Mouse (Mus musculus): Measurements from ENCODE around the gene Ace.

Gene Ace

DNA sequence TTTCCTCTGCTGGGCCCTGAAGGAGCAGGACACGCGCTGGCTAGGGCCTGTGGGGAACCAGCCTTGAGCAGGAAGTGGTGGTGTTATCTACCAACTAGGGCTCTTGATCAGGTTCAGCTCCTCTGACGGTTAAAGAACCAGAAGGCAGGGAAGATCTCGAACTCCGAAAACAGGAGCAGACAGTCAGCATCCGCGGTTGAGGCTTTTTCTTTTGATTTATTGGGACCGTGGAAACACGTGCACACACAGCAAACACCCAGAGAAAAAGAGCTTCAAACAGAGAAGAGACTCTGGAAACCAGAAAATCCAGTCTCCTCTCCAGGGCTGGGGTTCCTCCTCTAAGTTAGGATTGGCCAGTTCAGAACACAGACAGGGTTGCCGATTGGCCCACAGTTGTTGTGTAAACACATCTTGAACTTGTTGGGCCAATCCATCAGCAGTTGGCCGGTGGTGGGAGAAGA, 21.0 kb upstream of the Ace start:
- peak; percentile 35 for DNase-seq

DNA sequence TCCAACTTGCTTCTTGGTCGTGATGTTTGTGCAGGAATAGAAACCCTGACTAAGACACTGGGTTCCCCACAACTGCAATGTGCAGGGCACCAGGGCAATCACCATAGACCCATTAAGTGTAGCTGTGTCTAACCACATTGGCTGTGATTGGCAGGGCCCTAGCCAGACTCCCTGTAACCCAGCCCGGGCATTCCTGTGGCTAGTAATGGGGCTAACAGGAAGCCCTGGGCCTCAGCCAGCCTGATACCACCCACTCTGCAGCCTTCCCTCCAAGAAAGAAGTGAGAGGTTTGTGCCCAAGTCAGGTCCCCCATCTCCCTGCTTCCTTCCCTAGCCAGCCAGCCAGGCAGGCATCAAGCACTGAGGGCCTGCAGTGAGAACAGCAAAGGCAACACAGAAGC, 19.5 kb upstream of the Ace start:
- no peak for DNase-seq

DNA sequence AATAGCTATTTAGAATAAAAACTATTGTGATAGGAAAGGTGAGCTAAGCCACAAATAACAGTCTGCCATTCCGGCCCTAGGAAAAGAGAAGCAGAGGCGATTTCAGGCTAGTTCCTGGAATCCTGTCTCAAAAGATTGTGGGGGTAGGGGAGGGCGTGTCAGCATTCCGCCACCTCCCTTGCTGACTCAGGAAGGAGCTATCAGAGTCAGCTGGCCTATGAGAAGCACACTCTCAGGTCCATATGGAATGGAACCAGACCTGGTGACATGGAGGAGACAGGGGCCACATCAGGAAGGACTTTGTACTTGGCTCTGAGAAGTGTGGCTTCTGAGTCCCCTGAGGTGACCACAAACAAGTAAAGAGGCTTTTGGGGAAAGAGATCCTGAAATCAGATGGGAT, 17.2 kb upstream of the Ace start:
- DNase-seq, result no peak

DNA sequence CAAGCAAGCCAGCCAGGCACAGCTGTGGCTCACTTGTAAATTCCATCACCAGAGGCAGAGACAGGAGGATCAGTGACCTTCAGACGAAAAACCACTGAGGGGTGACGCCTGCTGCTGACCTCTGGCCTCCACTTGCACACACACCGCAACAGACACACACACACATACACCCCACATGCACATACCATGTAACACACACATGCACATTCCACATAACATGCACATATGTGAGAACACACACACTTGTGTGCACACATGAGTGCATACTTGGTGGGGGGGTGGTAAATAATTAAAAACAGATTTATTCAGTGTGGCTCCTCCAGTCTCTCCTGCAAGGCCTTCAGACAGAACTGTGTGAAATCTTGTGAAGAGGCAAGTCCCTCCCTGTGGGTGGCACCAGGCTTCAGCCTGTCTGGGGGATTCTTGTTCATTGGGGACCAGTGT, 16.1 kb upstream of the Ace start:
- no peak for DNase-seq

DNA sequence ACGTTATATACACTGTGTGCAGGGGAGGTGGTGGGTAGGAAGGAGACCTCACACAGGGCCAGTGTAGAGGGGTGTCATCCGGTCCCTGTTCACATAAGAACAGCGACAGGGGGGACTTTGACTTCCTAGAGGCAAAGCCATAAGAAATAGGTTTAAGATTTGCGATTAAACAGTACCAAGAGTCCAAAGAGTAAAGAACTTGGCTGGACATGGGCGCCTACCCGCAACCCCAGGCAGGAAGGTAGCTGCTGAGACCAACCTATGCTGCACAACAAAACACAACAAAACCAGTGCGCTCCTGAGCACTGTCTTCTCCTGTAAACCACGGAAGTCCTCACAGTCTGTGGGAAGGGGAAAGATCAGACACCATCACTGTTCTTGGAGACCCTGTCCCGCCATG, 15.6 kb upstream of the Ace start:
- no peak for DNase-seq

DNA sequence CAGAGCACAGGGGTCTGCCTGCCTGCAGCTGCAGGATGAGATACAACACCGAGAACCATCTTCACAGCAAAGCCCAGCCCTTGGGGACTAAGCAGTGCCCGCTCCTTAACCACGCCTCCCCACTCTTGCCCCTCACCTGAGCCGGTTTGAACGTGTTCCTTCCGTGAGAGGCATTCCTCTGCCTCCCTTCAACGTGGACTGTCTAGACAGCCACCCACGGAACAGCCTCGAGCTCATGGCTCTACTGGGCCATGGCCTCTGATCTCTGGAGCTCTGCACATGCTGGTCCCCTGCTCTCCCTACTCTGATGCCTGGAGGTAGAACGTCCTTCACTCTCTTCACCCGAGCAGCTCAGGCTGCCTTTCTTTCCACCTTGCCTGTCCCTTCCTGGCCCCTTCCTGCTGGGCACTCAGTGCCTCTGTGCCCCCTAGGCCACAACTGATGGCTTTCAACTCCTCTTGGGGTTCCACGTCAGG, 14.8 kb upstream of the Ace start, which contains the start of gene Cyb561:
Gene Cyb561 (minus strand): TSS at position 426 of the 476 bp plus-strand sequence.
- no peak for DNase-seq

DNA sequence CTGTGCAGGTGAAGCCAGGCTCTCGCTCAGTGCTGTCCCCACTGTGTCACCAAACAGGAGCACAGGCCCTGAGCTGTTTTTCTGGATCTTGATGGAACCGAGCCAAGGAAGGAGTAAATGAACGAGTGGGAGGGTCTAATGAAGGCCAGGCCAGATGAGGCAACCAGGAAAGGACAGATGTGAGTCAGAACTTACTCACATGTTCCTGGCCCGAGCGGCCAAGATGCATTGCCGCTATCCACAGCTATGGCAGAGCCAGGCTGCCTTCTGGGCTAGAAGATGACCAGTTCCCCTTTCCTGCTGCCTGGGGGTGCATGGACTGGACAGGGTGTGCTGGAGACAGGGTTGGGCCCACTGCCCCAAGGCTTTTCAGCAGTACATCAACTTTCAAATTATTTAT, 14.3 kb upstream of the Ace start:
- DNase-seq, result no peak

DNA sequence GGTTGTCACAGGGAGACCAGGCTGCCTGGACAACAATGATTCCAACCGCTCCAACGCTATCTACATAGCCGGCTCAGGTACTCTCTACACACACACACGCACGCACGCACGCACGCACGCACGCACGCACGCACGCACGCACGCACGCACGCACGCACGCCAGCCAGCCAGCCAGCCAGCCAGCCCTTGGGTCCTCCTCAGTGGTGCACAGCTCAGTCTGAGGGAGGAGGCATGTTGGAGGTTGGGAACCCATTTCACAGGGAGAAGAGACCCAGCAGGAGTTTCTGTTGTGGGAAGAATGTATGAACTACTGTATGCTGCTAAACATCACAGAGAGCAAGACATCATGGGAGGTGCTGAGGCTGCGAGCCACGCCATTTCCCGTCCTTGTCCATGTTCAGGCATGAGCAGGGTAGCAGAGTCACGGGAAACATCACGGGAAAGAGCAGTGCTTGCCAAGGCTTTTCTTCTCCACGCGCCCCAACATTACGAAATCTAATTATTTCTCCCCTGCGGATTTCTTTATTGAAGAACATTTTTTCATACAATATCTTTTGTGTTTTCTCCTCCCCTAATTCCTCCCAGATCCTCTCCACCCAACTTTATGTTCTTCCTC, 11.8 kb upstream of the Ace start:
- DNase-seq, result no peak

DNA sequence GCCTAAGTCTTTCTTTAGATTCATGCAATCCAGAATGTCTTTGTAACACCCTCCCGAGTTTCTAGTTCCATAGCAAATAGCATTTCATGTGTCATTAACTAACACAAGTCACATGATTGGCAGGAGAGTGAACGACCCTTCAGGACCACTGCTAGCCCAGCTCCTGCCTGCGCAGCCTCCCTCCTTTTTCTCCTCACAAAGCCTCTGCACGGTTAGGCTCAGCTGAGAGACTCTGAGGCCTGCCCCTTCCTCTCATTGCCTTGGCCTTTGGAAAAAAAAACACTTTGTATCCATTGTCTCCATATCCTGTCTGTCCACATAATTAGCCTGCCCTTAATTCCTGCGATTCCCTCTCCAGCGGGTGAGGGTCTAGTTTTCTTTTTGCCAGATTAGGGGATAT, 10.2 kb upstream of the Ace start:
- DNase-seq, result no peak

DNA sequence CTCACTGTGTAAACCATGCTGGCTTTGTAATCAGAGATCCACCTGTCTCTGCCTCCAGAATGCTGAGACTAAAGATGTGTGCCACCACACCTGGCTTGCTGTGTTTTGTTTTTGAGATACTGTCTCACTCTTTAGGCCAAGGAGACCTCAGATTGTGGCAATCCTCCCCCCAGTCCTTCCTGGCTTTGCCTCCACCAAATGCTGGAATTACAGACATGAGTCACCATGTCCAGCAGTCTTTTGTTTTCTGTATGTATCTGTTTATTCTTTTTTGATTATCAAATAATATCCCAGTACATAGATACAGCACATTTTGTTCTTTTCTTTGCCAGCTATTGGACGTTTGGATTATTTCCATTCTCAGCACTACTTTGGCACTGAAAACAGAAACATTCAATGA, 9.2 kb upstream of the Ace start:
- no peak for DNase-seq

DNA sequence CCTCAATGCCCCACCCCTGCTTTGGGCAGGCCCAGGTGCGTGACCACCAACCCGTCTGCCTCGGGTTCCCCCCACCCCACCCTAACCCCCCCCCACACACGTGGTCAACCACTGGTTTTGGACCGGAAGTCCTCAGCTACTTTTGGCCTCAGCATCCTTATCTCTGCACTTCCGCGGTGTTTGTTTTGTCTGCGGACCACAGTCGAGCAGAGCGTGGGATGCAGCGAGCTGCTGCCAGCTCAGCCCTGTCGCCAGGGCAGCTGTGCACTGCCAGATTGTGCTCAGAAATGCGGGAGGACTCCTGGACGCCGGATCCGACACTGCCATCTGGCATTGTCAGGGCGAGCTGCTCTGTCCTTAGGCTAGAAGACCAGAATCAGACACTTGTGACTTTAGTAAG, 8.4 kb upstream of the Ace start:
- no peak for DNase-seq

DNA sequence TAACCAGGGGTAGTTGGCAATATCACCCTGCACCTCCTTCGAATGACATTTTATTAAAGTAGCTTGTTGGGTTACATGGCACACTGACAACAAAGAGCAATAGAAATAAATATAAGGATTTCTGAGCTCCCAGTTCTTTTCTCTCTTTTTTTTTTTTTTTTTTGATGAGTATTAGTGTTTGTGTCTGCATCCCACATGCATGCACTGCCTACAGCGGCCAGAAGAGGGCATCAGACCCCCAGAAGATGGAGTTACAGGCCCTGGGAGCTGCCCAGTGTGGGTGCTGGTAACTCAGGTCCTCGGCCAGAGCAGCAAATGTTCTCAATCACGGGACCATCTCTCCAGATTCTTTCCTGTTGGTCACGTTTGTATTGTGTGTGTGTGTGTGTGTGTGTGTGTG, 3.1 kb upstream of the Ace start:
- peak; percentile 33 for DNase-seq

DNA sequence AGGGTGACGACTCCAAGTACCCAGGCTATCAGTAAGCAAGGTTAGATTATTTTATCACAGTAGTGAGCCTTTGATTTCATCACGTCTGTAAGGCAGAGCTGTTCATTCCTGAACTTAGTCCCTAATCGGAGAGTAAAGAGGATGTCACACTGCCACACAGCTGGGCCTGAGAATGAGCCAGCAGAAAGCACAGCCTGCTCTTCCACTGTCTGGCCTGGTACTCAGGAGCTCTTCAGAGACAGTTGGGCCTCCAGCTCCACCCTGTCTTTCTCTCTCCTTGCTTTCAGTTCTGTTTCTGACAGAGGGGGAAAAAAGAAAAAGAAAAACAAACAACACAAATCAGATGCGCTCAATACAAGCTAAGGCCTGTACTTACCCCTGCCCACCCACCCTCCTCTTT, 1.5 kb upstream of the Ace start:
- DNase-seq, result no peak

DNA sequence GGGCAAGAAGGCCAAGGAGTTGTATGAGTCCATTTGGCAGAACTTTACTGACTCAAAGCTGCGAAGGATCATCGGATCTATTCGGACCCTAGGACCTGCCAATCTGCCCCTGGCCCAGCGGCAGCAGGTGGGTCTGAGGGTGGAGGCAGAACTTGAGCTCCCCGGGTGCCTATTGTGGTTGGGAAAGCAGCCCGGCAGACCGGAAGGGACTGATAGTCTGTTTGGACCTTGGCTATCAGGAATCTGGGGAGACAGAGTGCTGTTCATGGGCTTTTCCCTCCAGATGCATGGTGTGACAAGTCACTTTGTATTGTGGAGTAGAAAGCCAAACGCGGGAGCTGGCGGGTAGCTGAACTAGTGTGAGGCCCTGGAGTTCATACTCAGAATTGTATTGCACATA, 1.2 kb downstream of the Ace start:
- DNase-seq, result no peak

DNA sequence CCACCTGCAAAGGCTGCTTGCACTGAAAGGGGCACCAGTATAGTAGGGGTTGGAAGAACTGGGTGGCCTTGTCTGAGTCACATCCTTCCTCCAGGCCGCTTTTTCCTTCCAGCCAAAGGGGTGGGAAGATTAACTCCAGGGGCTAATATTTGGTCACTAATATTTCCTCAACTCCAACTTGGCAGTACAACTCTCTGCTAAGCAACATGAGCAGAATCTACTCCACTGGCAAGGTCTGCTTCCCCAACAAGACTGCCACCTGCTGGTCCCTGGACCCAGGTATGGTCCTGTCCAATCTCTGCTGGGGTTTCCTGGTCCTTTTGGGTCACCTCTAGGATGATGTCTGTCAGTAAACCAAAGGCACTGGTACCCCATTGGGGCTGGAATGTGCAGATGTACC, 1.8 kb downstream of the Ace start:
- peak; percentile 57 for DNase-seq

DNA sequence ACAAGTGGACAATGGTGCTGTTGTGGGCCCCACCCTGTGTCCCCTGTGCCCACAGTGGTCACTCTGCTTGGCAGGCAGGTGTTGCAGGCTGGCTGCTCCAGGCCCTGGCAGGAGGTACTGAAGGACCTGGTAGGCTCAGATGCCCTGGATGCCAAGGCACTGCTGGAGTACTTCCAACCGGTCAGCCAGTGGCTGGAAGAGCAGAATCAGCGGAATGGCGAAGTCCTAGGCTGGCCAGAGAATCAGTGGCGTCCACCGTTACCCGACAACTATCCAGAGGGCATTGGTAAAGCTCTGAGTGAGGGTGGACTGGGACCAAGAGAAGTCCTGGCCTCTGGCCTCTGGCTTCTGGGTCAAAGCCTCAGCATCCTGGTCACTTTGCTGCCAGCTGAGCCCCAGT, 6.8 kb downstream of the Ace start:
- no peak for DNase-seq

DNA sequence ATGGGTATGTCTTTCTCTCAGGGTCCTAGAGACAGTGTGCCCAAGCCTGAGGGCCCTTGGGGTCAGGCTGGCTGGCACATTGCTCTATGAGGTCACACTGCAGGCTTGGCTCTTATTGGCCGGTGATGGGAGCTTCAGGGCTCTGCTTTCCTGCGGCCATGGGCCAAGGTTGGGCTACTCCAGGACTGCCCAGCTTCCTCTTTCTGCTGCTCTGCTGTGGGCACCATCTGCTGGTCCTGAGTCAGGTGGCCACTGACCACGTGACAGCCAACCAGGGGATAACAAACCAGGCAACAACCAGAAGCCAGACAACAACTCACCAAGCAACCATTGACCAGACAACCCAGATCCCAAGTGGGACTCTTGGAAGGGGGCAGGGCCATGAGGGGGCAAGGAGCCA, 7.3 kb downstream of the Ace start:
- no peak for DNase-seq

DNA sequence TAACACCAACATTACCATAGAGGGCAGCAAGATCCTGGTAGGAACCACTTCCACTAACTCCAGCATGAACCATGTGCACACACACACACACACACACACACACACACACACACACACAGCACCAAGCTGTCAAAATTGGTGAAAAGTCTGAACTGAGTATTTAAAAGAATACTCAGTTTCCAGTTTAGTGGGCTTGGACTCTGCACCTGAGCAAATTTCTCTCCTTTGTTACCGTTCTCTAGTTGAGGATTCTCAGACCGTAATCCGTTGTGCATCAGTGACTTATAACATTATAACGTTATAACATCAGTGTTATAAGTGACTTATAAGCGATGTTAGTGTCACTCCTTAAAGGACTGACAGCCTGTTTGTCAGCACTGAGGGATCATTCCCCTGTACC, 7.9 kb downstream of the Ace start:
- DNase-seq, result no peak

DNA sequence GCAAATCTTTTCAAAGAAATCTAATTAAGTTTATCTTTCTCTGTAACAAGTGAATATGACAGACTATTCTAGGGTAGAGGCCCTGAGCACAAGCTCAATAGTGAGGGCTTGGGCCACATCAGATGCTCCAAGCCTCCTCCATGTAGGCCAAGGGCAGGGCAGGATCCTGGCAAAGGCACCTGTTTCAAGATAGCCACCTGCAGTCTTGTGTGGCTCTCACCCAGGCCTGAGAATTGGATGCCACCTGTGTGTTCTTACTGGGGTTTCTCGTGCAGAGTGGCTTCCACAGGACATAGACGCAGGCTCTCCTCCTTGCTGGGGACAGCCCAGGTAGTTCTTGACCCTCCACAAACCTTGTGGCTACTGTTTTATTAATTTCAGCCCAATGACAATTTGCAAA, 10.5 kb downstream of the Ace start:
- DNase-seq, result no peak

DNA sequence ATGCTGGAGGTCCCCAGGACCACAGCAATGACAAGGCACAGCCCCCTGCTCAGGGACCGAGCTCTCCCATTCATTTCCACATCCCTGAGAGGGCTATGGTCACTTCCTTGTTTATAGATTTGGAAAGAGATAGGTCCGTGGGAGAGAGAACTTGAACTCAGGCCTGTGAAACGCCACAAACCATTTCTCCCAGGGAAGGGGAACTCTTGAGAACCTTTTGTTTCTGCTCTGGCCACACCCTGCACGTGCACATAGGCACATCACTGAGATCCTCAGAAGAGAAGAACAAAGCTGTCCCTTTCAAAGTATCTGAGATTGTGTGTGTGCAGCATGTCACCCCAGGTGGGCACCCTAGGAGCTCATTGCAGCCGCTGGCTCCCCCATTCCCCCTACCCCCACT, 10.9 kb downstream of the Ace start:
- DNase-seq, result no peak

DNA sequence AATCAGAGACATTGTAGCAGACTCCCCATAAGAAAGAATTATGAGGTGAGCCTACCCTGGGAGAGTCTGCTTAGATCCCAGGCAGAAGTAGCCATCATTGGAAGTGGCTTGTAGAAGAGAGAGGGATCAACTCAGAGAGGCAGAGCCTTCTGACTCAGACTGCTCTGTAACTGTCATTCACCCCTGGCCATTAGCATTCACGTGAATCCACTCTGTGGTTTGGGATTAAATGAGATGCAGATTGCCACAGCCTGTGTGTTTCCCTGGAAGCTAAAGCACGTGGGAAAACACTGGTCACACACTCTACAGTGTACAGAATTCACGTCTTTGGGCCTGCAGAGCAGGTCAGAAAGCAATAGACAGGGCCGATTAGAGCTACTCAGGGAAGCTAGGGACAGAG, 16.7 kb downstream of the Ace start:
- DNase-seq, result no peak

DNA sequence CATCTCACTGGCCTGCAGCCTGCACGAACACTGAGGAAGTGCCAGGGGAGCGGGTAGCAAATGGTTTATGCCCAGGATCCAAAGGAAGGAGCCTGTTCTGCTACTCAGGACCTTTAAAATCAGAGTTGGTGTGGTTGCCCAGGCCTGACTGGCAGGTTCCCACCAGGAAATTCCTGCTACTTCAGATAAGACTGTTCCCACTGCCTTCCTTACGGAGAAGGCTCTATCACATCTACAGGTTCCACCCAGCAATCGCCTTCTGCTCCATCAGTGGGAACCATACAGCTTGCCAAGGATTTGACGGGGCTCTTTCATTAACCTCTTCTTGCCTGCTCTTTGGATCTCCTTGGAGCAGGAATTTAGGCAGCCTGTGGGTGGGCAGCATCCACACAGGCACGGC, 19.7 kb downstream of the Ace start:
- DNase-seq, result no peak

DNA sequence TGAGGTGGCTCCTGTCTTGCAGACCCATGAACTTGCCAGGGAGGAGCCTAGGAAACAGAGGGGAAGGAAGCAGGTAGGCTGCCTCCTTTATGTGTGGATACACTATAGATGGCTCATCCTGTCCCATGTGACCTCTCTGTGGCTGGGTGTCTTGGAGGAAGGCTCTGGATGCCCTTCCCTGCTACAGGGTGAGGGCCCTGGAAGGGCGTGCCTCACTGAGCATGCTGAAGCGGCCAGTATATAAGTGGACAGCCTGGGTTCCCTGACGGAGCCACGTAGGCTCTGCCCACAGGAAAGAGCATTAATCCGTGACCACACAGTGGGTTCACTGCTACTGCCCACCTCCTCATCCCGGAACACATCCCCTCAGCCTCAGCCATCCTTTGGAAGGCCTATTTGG, 21.7 kb downstream of the Ace start:
- no peak for DNase-seq

DNA sequence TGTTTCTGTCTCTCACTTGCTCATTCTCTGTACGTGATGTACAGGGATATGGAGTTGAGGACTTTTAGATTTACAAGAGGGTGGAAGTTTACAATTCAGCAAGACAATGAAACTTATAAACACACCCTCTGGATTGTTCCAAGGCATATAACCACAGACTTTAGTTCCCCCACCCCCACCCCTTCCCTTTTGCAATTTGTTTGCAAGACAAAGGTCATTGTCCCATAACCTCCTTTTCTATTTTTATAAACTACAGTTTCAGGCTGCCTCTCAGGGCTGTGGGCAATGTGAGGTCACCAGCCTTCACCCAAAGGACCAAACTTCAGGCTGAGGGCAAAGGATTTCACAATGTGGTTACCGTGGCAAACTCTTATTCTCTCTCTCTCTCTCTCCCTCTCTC, 22.5 kb downstream of the Ace start:
- DNase-seq, result no peak

DNA sequence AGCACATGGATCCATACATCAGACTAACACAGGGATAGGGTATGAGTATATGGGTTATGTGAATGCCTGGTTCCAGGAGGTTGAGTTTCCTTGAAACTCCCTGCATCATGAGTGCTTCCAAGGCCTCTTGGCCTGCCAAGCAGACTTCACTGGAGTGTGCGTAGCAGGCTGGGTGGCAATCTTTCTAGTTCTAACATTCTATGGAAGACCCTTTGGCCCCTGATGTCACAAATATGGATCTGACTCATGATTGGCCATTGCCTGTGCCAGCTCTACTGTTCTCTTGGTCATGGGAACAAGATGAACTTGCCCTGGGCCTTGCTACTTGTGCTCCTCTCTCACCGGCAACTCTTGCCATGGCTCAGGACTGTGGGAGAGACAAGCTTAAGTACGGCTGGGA, 26.6 kb downstream of the Ace start, which contains the start of gene Ace3:
Gene Ace3 (plus strand): TSS at position 301 of the 400 bp plus-strand sequence.
- no peak for DNase-seq
